Mouse (Mus musculus) kidney, embryonic 16.5 days (tissue): ENCODE measurements around the gene Elobl. TPM values are rescaled to one million over a fixed set of nuclear protein-coding genes. Genes with fewer than 3 reads are reported as not detected.

Experiments used
- ATAC-seq: fragments of 200-750 bp; cut with Nextera tagmentation; 2 replicates; pipeline ENCODE4 v1.8.0; 2017; ENCODE audit warnings: moderate TSS enrichment; ENCODE audit not compliant: low FRiP score, low TSS enrichment
- H3K27ac ChIP-seq: fragments of 300-500 bp; sonication (generic); 2 replicates; pipeline ENCODE4 v1.5.1; 2014; ENCODE audit warnings: low read length
- H3K27me3 ChIP-seq: fragments of 300-500 bp; sonication (generic); 2 replicates; pipeline ENCODE4 v1.6.1; 2014; ENCODE audit warnings: low read length, control low read depth, mixed read lengths; ENCODE audit not compliant: insufficient read depth
- H3K36me3 ChIP-seq: fragments of 300-500 bp; sonication (generic); 2 replicates; pipeline ENCODE4 v1.6.1; 2014; ENCODE audit warnings: low read length, control low read depth, mixed read lengths; ENCODE audit not compliant: insufficient read depth
- H3K4me1 ChIP-seq: fragments of 300-500 bp; sonication (generic); 2 replicates; pipeline ENCODE4 v1.6.1; 2014; ENCODE audit warnings: low read length, control low read depth, mixed read lengths; ENCODE audit not compliant: insufficient read depth
- H3K4me2 ChIP-seq: fragments of 300-500 bp; sonication (generic); replicated peaks from 2 replicates; pipeline ENCODE4 v1.6.1; 2014; ENCODE audit warnings: low read depth, low read length
- H3K4me3 ChIP-seq: fragments of 300-500 bp; sonication (generic); 2 replicates; pipeline ENCODE4 v1.5.1; 2014; ENCODE audit warnings: mild to moderate bottlenecking, low read length
- H3K9ac ChIP-seq: fragments of 300-500 bp; sonication (generic); replicated peaks from 2 replicates; pipeline ENCODE4 v1.6.1; 2014; ENCODE audit warnings: low read length
- H3K9me3 ChIP-seq: fragments of 300-500 bp; sonication (generic); 2 replicates; pipeline ENCODE4 v1.6.1; 2016; ENCODE audit warnings: low read length, control low read depth
- WGBS: fragments of 180-500 bp; shearing (Covaris S2); extraction: QIAGEN DNeasy Blood & Tissue Kit; methylation state at CpG from one replicate; pipeline ENCODE4 v1.1.7; 2014; 5-methylcytosine and 5-hydroxymethylcytosine counted together
- polyA plus RNA-seq: library from polyadenylated mRNA; unstranded; fragments of >200 nt; fragmentation: Nextera tagmentation; extraction: Ambion mirVana; gene quantifications from 2 replicates; pipeline ENCODE4 v1.2.1, GENCODE M21; 2015

The Elobl gene
- polyA plus RNA-seq, 1 experiment from 2014 or later: not detected

- H3K4me2 ChIP-seq: no peak within 1 kb of the TSS
- no peak within 1 kb of the TSS for H3K4me3 ChIP-seq
- no peaks in the 10 kb centered on the region for H3K9me3 ChIP-seq
- no peaks in the 10 kb centered on the region for H3K36me3 ChIP-seq
- ATAC-seq: no peak
- H3K9ac ChIP-seq: no peak within 1 kb of the TSS
- WGBS: 36% methylated on average over 2 of the region's 2 CpGs
- no peak within 1 kb of the TSS for H3K27ac ChIP-seq
- H3K27me3 ChIP-seq: no peaks in the 10 kb centered on the region
- peaks cover 7% of the 10 kb centered on the region; the same call in 1 of the 2 replicates for H3K4me1 ChIP-seq
Measured at GRCm38 (mm10) chr11:88970202-88970732, 3.5 kb upstream of the Elobl start, which contains the start of gene Coil. Gene Coil, plus strand, starts transcription at chr11:88970252.

GRCm38 (mm10) chr11:88958851-88959250 is 7.9 kb downstream of the Elobl start:
- no peaks in the 10 kb centered on the region for H3K9me3 ChIP-seq
- H3K27ac ChIP-seq: no peak overlapping the region
- H3K36me3 ChIP-seq: no peaks in the 10 kb centered on the region
- WGBS: 73% methylated on average over 3 of the region's 3 CpGs
- peaks cover 3% of the 10 kb centered on the region; the same call in 1 of the 2 replicates for H3K4me1 ChIP-seq
- no peak overlapping the region for H3K4me2 ChIP-seq
- no peak overlapping the region for H3K4me3 ChIP-seq
- ATAC-seq: no peak
- no peak overlapping the region for H3K9ac ChIP-seq
- H3K27me3 ChIP-seq: no peaks in the 10 kb centered on the region

GRCm38 (mm10) chr11:88955217-88955969 is 11.3 kb downstream of the Elobl start, which contains the start of gene Scpep1:
Gene Scpep1, minus strand, starts transcription at chr11:88955465.
- peaks cover 7% of the 10 kb centered on the region; the same call in 1 of the 2 replicates for H3K36me3 ChIP-seq
- 4% methylated on average over 34 of the region's 34 CpGs for WGBS
- peak; percentile 98 for ATAC-seq
- no peaks in the 10 kb centered on the region for H3K27me3 ChIP-seq
- peaks cover 5% of the 10 kb centered on the region; the same call in 1 of the 2 replicates for H3K4me1 ChIP-seq
- peak within 1 kb of the TSS; percentile 54 for H3K4me2 ChIP-seq
- H3K27ac ChIP-seq: peak within 1 kb of the TSS; percentile 78
- peak within 1 kb of the TSS; percentile 66 for H3K4me3 ChIP-seq
- peak within 1 kb of the TSS; percentile 68 for H3K9ac ChIP-seq
- no peaks in the 10 kb centered on the region for H3K9me3 ChIP-seq

- Histone ChIP-seq H3K36me3 (peaks cover 7% of the 10 kb centered on the region; the same call in 1 of the 2 replicates), H3K27me3 (no peaks in the 10 kb centered on the region), H3K9me3 (no peaks in the 10 kb centered on the region), H3K27ac (peak overlapping the region; percentile 78), H3K4me2 (peak overlapping the region; percentile 54), H3K4me3 (peak overlapping the region; percentile 66), H3K9ac (peak overlapping the region; percentile 68), H3K4me1 (peaks cover 5% of the 10 kb centered on the region; the same call in 1 of the 2 replicates)
- peak; percentile 69; the same call in 1 of the 2 replicates for ATAC-seq
- 0% methylated on average over 4 of the region's 4 CpGs for WGBS
Measured at GRCm38 (mm10) chr11:88954803-88955202, 11.9 kb downstream of the Elobl start.

- no peak overlapping the region for H3K9ac ChIP-seq
- 94% methylated on average over 3 of the region's 3 CpGs for WGBS
- H3K4me2 ChIP-seq: 0 out of 2 replicates have a peak overlapping the region, but pooled peaks have one; percentile 54
- H3K4me1 ChIP-seq: peaks cover 5% of the 10 kb centered on the region; the same call in 1 of the 2 replicates
- H3K36me3 ChIP-seq: peaks cover 10% of the 10 kb centered on the region; the same call in 1 of the 2 replicates
- no peaks in the 10 kb centered on the region for H3K27me3 ChIP-seq
- ATAC-seq: no peak
- no peak overlapping the region for H3K4me3 ChIP-seq
- no peak overlapping the region for H3K27ac ChIP-seq
- H3K9me3 ChIP-seq: no peaks in the 10 kb centered on the region
Measured at GRCm38 (mm10) chr11:88953582-88953981, 13.1 kb downstream of the Elobl start.

GRCm38 (mm10) chr11:88952117-88952516 is 14.6 kb downstream of the Elobl start:
- H3K9ac ChIP-seq: no peak overlapping the region
- ATAC-seq: no peak
- no peak overlapping the region for H3K4me2 ChIP-seq
- H3K4me1 ChIP-seq: peaks cover 5% of the 10 kb centered on the region; the same call in 1 of the 2 replicates
- H3K27ac ChIP-seq: no peak overlapping the region
- 93% methylated on average over 5 of the region's 5 CpGs for WGBS
- no peaks in the 10 kb centered on the region for H3K9me3 ChIP-seq
- H3K4me3 ChIP-seq: no peak overlapping the region
- H3K27me3 ChIP-seq: no peaks in the 10 kb centered on the region
- H3K36me3 ChIP-seq: peaks cover 11% of the 10 kb centered on the region; the same call in 1 of the 2 replicates

GRCm38 (mm10) chr11:88951576-88951975 is 15.2 kb downstream of the Elobl start:
- WGBS: 93% methylated on average over 2 of the region's 2 CpGs
- no peak for ATAC-seq
- Histone ChIP-seq H3K9me3 (no peaks in the 10 kb centered on the region), H3K27me3 (no peaks in the 10 kb centered on the region), H3K36me3 (peaks cover 16% of the 10 kb centered on the region; the same call in 1 of the 2 replicates), H3K4me2 (no peak overlapping the region), H3K4me1 (peaks cover 5% of the 10 kb centered on the region; the same call in 1 of the 2 replicates), H3K9ac (no peak overlapping the region), H3K27ac (no peak overlapping the region), H3K4me3 (no peak overlapping the region)

GRCm38 (mm10) chr11:88950640-88951250 is 16.0 kb downstream of the Elobl start:
- H3K4me3 ChIP-seq: no peak overlapping the region
- no peak for ATAC-seq
- WGBS: 89% methylated on average over 13 of the region's 13 CpGs
- peaks cover 16% of the 10 kb centered on the region; the same call in 1 of the 2 replicates for H3K36me3 ChIP-seq
- peaks cover 5% of the 10 kb centered on the region; the same call in 1 of the 2 replicates for H3K4me1 ChIP-seq
- no peaks in the 10 kb centered on the region for H3K9me3 ChIP-seq
- no peak overlapping the region for H3K9ac ChIP-seq
- H3K27ac ChIP-seq: no peak overlapping the region
- no peaks in the 10 kb centered on the region for H3K27me3 ChIP-seq
- H3K4me2 ChIP-seq: no peak overlapping the region

- H3K4me3 ChIP-seq: no peak overlapping the region
- H3K27ac ChIP-seq: no peak overlapping the region
- no peak overlapping the region for H3K9ac ChIP-seq
- peaks cover 5% of the 10 kb centered on the region; the same call in 1 of the 2 replicates for H3K4me1 ChIP-seq
- no peak overlapping the region for H3K4me2 ChIP-seq
- no peak for ATAC-seq
- no peaks in the 10 kb centered on the region for H3K27me3 ChIP-seq
- no peaks in the 10 kb centered on the region for H3K9me3 ChIP-seq
- peaks cover 20% of the 10 kb centered on the region; the same call in 1 of the 2 replicates for H3K36me3 ChIP-seq
- 85% methylated on average over 8 of the region's 8 CpGs for WGBS
Measured at GRCm38 (mm10) chr11:88949802-88950639, 16.7 kb downstream of the Elobl start.
